11 mouse cellular contexts compared by ENCODE assay signal in the genomic region with DNA sequence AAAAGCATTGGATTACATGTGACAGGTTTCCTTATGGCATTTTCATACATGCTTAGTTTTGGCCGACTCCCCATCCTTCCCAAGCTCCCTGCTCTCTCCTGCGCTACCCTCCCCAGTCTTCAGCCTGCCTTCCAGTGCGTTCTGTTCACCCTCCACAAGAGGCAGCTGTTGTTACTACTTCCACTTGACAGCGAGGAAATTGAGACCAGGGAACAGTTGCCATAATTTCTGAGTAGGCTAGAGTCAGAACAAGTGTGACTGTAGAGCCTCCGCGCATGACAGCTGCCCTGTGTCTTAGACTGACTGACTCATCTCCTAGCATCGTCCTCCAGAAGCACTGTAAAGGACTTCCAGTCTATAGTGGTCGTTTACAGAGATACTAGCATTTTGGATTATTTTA. TPM values are rescaled to one million over a fixed set of nuclear protein-coding genes. Genes with fewer than 3 reads are reported as not detected.
DNase-seq lines count a peak whose midpoint lies in the region; ATAC-seq and TF ChIP-seq lines count a peak whose summit lies in the region.
"Had no signal": no experiment of that assay in that cellular context is flagged by ENCODE, and none has a peak within 500 bp of the region (broad histone marks: within the 10 kb centered on the region; RNA-seq: fewer than 3 reads in every experiment).

No protein-coding gene starts in this region.

- ATAC-seq in frontal cortex, adult (ENCODE audit: low TSS enrichment): peak; percentile 98

- peak; percentile 15 to 19 for DNase-seq in heart, adult 18-20 months
- DNase-seq in heart, postnatal 36 days: no peak
- peak; percentile 29 to 71 for DNase-seq in left cerebral cortex, postnatal 14 days (ENCODE audit: low spot score in 2 of 2)
- no peak for DNase-seq in left cerebral cortex, postnatal 4 days
- no peak for DNase-seq in retina, embryonic 14.5 days (ENCODE audit: low spot score)
- no peak for DNase-seq in cerebellum, adult 9-10 months
- DNase-seq: thymus, adult 18-20 months had no signal

- H3K79me2 ChIP-seq in myocyte (ENCODE audit: control insufficient read depth, insufficient read depth): peaks cover 30% of the 10 kb centered on the region

- H3ac ChIP-seq in myocyte (ENCODE audit: control insufficient read depth, insufficient read length): no peak overlapping the region

- intact Hi-C loops in heart, postnatal 36 days (cut with DNase I): no loop called here
- intact Hi-C loops in left cerebral cortex, postnatal 14 days (cut with DNase I): no loop called here
- intact Hi-C loops in left cerebral cortex, postnatal 4 days (cut with DNase I): no loop called here

- TF ChIP-seq POLR2A in myocyte (IDR thresholded peaks at IDR 0.05; ENCODE audit: insufficient read length, low read depth): no peak

- no peaks in the 10 kb centered on the region for H3K27me3 ChIP-seq in myocyte (ENCODE audit: control insufficient read depth, insufficient read depth, insufficient read length)
- H3K27me3 ChIP-seq: embryonic facial prominence, embryonic 12.5 days; kidney, embryonic 15.5 days had no signal

- peak overlapping the region; percentile 64 for H3K4me2 ChIP-seq in myocyte (ENCODE audit: low read depth)
- H3K4me2 ChIP-seq: embryonic facial prominence, embryonic 12.5 days; kidney, embryonic 15.5 days had no signal

- no peak overlapping the region for H3K4me3 ChIP-seq in myocyte
- H3K4me3 ChIP-seq: embryonic facial prominence, embryonic 12.5 days; kidney, embryonic 15.5 days had no signal

- H3K36me3 ChIP-seq in myocyte (ENCODE audit: control insufficient read depth, insufficient read depth): no peaks in the 10 kb centered on the region
- H3K36me3 ChIP-seq: embryonic facial prominence, embryonic 12.5 days; kidney, embryonic 15.5 days had no signal

TF ChIP-seq in myocyte, 11 proteins besides CTCF, POLR2A, EP300 and RAD21:
- TF ChIP-seq USF1 (IDR thresholded peaks at IDR 0.05; ENCODE audit: low read depth) (no peak), SRF (IDR thresholded peaks at IDR 0.05; ENCODE audit: control insufficient read depth, insufficient read length, low read depth) (no peak), POLR2AphosphoS2 (IDR thresholded peaks at IDR 0.05; ENCODE audit: insufficient read length, low read depth) (no peak), MYOG (IDR thresholded peaks at IDR 0.05; ENCODE audit: control insufficient read depth in 1 of 3, insufficient read depth in 1 of 3, insufficient read length in 2 of 3, low read depth in 2 of 3) (peak; percentile 51 to 94 (median 88)), TCF3 (IDR thresholded peaks at IDR 0.05; ENCODE audit: insufficient read length, low read depth) (peak; percentile 33), CEBPB (IDR thresholded peaks at IDR 0.05; ENCODE audit: insufficient read depth, poor library complexity, severe bottlenecking) (no peak), REST (IDR thresholded peaks at IDR 0.05; ENCODE audit: insufficient read depth, insufficient read length) (no peak), TCF12 (IDR thresholded peaks at IDR 0.05; ENCODE audit: insufficient read depth, poor library complexity, severe bottlenecking) (peak; percentile 41), MYOD1 (IDR thresholded peaks at IDR 0.05; ENCODE audit: control insufficient read depth in 1 of 3, insufficient read length in 2 of 3, low read depth in 2 of 3) (peak; percentile 90 to 93 (median 90)), MAX (IDR thresholded peaks at IDR 0.05; ENCODE audit: low read depth) (no peak), E2F4 (IDR thresholded peaks at IDR 0.05; ENCODE audit: insufficient read depth) (no peak)

RNA-seq across cellular contexts. Expression of a gene that starts 17.7 kb away (rescaled TPM):
- total RNA-seq in heart, adult 18-20 months (2021): 10 to 100 TPM; 21.8 to 23.4 TPM
- 10 to 100 TPM; 18.5 to 24.0 TPM for total RNA-seq in heart, postnatal 36 days (2021)
- 10 to 100 TPM; 10.2 to 16.8 TPM for total RNA-seq in left cerebral cortex, postnatal 14 days (2021)
- 10 to 100 TPM in 1 of 2 experiments, 1 to 10 TPM in 1; 8.2 to 11.2 TPM for total RNA-seq in left cerebral cortex, postnatal 4 days (2021)
- 39.7 TPM for polyA plus RNA-seq in myocyte (2012; fragmentation: generic; extraction: Trizol)

Comparison
In these comparisons a context has a peak if more than half of its experiments do, and no peak if none do; other contexts are left out.
1. DNase-seq: peak in heart, adult 18-20 months (2 of 2) and left cerebral cortex, postnatal 14 days (2 of 2); none in heart, postnatal 36 days (0 of 2), left cerebral cortex, postnatal 4 days (single experiment), retina, embryonic 14.5 days (single experiment) and cerebellum, adult 9-10 months (single experiment).